Mouse (Mus musculus) thymus, postnatal 0 days (tissue): Measurements from ENCODE around the gene Lbh. TPM values are rescaled to one million over a fixed set of nuclear protein-coding genes. Genes with fewer than 3 reads are reported as not detected.

Experiments
- DNase-seq: peaks from one replicate; pipeline ENCODE4 v3.0.0-alpha.2; 2015; ENCODE audit warnings: low spot score
- polyA plus RNA-seq: library from polyadenylated mRNA; unstranded; fragments of >200 nt; fragmentation: Nextera tagmentation; extraction: Ambion mirVana; gene quantifications from 2 replicates; pipeline ENCODE4 v1.2.1, GENCODE M21; 2015

The Lbh gene
- polyA plus RNA-seq, 1 experiment from 2014 or later = 9.5 TPM

DNA sequence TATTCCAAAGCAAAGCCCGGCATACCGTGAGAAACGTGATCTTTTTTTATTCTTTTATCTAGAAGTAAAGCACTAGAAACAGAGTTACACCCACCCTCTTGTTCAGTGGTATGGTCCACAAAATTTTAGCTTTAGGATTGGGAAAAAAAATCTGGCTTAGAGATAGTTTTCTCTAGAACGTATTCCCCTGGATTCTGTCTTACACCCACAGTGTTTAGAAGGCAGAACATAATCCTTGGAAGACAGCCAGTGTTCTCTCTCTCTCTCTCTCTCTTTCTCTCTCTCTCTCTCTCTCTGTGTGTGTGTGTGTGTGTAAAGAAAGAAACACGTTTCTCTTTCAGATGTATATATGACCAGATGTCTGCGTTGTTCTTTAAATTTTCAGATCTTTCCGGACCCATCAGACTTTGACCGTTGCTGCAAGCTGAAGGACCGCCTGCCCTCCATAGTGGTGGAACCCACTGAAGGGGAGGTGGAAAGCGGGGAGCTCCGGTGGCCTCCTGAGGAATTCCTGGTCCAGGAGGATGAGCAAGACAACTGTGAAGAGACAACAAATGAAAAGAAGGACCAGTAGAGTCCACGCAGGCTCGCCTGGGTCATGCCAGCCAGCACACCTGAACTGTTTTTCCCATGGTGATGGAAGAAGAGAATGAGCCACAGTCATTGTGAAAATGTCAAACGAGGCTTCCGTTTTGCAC lies 20.9 kb downstream of the Lbh start:
- DNase-seq = no peak

DNA sequence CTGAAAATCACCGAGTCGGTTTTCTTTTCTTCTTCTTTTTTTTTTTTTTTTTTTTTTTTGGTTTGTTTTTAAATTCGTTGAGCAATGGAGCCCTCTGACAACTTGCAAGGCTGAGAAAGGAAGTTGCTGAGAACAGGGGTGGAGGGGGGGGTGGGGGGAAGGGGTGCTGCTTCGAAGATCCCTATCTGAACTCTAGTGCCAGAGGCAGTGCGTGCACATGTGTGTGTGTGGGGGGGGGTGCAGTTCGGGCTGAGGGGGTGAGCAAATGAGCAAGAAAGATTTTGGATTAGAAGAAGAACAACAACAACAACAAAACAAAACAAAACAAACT lies 21.4 kb downstream of the Lbh start:
- DNase-seq = peak; percentile 74

DNA sequence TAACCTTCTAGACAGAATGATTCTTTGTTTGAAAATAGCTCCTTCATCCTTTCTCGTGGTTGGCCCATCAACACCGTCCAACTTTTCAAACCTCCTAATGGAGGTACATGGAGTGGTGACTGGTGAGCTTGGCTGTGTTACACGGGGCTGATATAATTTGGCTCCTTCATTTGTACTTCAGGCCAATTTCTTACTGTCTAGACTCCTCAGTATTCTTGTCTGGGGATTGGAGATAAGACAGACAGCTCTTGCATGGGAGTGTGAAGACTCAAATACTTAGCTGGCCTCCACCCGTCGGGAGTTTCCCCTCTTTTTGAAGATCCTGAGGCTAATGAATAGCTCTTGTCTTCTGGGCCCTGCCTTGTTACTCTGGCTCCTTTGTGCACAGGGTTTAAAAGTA lies 26.3 kb downstream of the Lbh start:
- DNase-seq = no peak

DNA sequence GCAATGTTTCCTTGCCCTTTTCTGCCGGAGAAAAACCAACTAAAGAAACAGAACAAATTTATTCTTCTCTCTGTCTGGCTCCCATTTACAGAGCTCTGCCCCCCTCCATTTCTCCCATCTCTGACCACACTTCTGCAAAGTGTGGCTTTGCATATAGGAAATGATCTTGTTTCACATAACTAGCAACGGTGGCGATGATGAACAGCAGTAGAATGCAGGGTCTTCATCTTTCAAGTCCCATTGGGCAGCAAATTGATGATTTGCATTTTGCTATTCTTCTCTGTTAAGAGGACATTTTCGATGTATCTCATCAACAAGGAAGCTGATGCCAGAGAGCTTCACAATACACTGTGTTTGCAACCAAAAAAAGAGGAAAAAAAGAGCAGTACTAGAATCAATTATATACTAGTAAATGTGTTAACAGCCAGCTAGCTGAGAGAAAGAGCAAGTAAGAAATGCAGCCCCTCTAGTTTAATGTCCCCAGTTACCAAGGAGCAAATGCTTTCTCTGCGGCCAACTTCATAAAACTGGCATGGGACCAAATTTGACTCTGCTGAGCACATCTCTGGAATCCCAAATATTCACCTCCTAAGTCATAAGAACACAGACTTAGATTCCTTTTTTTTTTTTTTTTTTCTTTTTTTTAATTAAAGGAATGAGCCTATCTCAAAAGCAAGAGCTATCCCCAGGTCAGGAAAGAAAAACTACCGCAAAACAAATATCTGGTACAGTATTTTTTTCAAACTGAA lies 29.2 kb downstream of the Lbh start:
- no peak for DNase-seq

DNA sequence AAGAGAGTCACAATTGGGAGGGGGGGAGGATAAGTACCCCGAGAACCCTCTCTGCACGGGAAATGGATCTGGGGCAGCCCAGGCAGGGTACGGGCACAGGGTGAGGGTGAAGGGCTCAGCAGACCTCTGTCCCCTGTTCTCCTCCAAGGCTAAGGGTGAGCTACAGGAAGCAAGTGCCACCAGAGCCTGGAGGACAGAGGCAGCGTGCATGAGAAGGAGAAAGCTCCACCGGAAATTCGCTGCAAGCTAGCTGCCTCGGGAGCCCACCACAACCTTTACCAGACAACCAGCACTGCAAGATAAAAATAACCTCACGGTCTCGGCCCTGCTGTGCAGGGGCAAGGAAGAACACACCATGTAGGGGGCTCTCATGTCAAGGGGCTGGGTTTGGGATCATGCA lies 30.0 kb downstream of the Lbh start:
- DNase-seq = peak; percentile 83

DNA sequence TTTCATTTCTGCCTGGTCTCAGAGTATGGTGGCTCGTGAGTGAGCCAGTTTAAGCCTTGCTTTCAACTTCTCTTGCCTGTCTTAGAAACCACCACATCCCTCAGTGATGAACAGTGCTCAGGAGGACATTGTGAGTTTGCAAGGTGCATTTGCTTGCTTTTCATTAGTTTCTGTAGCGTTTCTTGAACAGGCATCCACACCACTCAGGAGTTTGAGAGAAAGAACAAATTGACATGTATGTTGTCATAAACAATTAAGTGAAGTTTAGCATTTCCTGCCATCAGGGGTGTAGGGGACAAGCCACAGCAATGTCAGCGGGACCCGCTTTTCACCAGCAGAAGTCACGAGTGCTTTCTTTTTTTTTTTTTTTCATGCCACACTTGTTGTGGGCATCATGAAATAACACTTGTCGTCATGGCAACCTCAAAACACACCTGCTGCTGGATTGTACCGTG lies 31.2 kb downstream of the Lbh start:
- peak; percentile 83 for DNase-seq

DNA sequence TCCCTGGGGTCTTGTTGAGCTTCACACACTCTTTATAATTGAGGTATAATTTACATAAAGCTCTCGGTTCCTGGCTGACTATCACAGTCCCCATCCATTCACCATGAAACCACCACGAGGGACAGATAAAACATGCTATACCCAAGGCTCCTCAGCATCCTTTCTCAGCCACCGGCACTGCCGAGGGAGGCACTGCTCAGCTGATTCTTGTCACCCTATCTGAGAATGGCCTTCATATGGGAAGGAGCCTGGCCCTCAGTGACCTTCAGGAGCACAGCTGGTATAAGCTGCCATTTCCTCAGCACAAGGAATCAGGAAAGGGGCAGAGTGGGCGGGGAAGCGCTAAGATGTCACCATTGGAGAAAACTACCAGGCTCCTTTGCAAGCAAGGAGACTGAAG lies 33.2 kb downstream of the Lbh start:
- no peak for DNase-seq

DNA sequence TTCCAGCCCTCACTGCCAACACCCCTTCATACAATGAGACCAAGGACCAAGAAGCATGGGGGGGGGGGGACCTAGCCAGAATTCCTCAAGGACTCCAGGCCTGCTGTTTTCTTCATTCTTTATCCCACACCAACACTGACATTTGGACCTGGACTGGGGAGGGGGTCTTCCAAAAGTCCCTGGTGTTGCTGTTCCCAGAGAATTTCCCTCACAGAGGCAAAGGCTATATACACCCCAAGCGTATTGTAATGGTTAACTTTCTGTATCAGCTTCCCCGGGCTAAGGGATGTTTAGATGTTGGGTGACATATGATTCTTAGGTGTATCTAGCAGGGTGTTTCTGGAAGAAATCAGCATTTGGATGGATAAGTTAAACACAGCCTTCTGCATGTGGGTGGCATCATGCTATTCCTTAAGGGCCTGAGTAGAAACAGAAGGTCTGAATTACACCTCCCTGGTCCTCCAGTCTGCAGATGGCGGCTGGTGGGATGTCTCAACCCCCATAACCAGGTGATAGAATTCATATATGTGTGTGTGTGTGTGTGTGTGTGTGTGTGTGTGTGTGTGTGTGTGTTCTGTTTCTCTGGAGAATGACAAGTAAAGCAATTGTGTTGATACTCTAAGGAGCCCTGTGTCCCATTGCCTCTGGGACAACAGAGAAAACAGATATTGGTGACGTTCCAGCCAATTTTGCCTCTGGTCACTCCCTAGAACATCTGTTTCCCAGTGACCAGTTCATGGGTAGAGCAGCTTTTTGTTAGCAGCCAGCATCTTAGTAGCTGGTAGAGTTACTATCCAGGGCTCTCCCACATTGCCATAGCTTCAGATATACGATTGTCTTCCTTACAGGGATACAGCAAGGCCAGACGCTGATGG lies 35.9 kb downstream of the Lbh start:
- no peak for DNase-seq

DNA sequence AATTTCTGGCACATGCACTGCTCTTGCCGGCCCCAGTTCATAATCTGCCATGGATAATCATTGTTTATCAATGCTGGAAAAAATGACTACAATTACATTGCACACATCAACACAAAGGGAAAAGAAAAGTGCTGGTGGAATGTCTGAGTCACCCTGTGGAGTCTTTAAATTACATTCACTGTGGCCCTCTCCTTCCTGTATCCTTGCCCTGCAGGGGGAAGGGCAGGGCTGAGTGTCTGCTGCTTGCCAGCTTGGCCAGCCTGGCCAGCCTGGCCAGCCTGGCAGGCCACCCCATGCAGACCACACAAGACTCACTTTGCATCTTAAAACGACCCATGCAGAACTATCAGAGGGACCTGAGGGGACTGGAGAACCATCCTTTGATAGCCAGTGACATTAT lies 37.4 kb downstream of the Lbh start:
- no peak for DNase-seq

DNA sequence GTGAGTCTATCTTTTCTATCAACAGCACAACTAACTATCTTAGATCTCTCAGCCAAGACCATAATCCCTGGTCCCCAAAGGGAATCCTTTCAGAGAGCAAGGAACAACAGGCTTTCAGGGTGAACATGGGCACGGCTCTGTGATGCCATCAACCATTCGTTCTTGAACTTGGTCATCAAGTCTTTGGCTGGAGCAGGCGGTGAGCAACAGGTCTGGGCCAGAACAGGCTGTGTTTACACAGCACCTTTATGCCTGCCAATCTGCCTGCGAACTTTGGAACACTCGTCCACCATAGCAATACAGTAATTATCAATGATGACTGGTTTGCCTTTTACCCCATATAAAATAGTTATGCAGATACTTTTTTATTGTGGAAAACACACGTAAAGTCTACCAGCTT lies 38.9 kb downstream of the Lbh start:
- no peak for DNase-seq

DNA sequence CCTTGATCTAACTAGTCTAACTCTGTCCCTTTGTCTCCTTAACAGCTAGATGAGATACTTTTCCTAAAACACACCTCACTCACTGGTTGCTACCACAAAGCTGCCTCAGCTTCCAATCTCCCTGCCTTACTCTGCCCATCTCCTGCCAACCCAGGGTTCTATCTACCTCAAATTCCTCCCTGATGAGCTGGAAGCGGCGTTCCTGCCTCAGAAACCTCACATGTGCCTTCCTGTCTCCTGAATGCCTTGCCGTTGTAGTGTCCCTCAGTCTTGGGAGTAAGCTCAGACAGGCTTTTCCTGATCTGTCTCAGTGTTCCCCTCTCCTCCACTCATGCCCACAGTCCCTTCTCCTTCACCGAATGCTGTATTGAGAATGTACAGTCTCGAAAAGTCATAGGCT lies 40.8 kb downstream of the Lbh start:
- DNase-seq = no peak

DNA sequence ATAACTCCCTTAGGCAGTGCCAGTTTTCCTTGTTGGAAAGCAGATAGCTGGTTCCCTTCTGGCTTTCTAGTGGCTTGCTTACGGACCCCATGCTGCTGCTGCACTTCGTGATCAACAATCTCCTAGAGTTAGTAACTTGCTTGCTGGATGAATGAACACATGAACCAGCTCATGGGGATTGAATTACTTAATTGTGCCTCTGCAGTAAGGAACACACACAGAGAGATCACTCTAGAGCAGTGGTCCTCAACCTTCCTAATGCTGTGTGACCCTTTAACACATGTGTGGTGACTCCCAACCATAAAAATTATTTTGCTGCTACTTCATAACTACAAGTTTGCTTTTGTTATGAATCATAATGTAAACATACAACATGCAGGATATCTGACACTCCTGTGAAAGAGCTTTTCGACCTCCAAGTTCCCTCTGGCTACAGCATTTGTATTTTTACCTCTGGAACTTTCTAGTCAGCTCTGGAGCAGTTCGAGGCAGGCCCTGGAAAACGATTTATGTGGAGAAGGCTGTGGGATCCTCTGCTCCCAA lies 41.5 kb downstream of the Lbh start:
- no peak for DNase-seq

DNA sequence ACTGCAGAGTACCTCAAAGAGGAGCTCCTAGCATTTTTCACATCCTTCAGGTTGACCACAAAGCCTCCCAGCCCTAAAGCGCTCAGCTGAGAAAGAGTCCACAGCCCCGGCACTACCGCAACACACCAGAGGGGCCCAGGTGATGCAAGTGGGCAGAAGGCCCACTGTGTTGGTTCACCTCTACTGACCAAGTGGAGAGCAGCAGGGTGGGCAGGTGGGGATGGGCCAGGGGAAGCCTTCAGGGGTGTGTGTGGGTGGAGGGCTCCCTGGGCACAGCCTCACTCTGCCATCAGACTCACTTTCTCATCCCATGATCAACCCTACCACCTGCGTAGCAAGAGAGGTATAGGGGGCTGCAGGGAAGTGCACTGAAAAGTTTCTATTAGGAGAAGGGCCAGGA lies 42.1 kb downstream of the Lbh start:
- no peak for DNase-seq

DNA sequence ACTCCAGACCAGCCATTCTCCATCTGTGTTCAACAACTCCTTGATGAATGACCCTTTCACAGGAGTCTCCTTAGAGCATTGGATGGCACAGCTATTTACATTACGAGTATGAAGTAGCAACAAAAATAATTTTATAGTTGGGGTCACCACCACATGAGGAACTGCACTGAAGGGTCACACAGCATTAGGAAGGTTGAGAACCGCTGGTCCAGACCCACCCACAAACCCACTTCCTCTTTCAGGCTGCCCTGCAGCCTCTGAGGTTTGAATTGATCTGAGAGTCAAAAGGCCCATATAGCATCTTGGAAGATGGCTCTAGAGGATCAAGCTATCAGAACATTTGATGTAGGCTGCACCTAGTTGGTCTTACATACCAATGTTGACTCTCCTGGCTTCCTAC lies 42.8 kb downstream of the Lbh start:
- DNase-seq = no peak

DNA sequence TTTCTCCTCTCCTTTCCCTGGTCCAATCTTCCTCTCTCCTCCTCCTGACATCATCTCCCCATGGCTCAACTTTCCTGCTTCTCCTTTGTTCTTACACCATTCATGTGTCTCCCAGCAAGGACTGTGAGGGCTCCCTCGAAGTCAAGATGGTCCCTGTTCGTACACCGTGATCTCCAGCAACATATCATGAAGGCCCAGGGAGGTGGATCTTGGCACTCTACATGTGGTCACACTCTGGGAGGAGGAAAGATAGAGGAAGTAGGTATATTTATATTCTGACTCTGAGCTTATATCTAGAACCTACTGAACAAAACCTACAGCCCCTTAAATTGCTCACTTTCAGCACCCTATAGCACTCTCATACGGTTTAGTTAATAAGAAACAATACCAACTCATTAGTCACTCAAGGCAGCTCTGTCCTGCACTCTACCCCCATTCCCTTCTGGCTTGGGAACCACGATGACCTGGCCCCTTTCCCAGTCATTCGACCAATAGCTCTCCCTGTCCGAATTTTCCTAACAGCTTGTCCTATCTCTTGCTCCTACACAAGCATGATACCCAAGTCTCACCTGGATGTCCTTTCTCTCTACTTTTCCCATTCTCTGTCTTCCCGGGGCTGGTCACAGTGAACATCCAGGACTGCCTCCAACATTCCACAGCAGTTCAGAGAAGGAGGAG lies 44.0 kb downstream of the Lbh start:
- DNase-seq = no peak

DNA sequence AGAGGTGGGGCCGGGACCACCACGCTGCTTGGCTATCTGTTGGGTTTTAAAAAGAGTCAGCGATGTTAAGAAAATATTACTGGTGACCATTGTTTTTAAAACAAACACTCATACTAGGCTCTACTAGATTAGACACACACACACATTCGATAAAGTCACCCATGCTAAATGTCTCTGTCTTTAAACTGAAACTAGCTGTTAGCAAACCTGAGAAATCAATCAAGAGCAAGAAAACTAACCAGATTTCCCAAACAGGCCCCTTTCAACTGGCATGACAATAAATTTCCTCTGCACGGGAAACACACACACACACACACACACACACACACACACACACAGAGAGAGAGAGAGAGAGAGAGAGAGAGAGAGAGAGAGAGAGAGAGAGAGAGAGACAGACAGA lies 47.6 kb downstream of the Lbh start:
- no peak for DNase-seq

DNA sequence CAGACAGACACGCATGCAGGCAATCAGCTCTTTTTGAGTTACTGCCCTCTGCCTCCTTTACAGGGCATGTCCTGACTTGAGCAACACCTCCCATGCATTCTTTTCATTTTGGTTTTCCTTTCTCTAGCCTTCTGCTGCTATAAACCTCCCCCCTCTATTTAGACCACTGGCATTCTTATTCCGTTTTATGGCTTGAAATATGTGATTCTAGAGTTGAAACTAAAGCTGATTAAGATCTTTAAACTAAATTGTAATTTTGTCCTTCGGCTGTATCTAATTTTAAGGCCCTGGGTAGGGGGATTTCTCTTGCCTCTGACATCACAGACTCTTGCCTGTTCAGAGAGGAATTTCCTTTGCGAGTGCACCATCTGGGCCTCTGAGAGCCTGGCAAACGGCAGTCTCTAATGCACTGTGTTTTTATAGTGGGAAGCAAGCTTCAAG lies 48.0 kb downstream of the Lbh start:
- no peak for DNase-seq

DNA sequence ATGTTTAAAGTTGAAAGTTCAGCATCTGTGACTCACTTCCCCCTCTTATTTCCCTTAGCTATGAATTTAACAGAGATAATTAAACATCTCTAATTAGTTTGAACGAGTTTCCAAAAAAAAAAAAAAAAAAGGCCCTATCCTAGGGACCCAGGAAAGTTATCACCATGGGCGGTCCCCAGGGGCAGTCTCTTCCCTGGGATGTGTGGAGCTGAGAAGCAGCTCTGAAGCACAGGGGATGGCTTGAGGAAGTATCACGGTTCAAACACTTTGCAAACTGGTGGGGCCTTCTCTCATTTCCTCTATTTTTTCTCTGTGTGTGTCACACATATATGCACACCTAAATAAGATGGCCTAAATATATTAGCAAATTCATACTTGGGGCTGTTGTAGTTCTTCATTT lies 48.8 kb downstream of the Lbh start:
- no peak for DNase-seq

DNA sequence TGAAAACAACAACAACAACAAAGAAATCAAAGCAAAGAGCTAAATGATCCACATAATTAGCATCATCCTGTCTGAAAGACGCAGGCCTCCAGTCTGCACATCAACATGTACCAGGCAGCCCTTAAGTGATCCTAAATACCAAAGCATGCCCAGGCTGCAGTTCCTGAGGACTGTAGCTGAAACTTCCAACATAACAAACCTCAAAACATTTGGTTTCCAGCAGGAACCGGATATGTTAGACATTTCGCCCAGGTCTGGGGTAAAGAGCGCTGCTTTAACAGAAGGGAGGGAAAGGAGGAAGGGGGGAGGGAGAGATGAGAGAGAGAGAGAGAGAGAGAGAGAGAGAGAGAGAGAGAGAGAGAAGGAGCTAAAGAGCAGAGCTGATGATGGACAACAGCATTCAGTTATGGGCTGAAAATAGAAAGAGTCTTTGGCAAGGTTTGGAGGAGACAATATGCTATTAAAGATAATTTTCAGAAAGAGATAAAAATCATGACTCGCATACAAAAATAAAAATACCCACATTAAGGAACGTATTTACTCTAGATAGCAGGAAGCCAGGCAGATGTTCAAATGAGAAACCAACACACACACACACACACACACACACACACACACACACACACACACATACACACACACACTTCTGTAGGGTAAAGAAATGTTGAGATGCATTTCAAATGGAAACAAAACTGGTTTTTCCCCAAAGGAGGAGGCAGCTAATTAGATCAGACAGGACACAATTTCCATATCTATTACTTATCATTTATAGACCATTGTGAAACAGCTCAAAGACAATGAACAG lies 49.5 kb downstream of the Lbh start:
- no peak for DNase-seq

DNA sequence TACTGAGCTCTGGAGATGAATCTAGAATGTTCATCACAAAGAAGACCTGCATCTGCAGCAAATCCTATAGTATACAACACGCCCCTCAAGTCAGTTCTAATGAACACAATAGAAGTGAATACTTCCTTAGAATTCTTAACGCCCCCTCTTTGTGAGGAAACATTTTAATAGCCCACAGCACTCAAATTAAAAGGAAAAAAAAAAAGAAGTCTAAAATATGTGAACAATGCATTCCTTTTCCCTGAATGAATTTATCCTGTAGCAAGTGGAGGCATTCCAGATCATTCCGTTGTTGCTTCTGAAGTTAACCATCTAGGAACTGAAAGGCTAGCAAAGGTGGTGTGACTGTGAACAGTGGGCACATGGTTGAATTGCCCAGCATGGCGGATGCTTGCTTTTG lies 50.6 kb downstream of the Lbh start:
- no peak for DNase-seq
